Mouse (Mus musculus): ENCODE results near the gene Itgad.
"Not testable (repeated sequence)": the region's sequence is repeated elsewhere in the genome, so short reads cannot be mapped to it uniquely, and the experiment has no call there.

GRCm38 (mm10) chr7:128158688-128159354 is 4.6 kb downstream of the Itgad start:
- not testable (repeated sequence) for TF ChIP-seq CTCF (IDR thresholded peaks at IDR 0.05; ENCODE audit: insufficient read depth, low read length); POLR2A (IDR thresholded peaks at IDR 0.05; ENCODE audit: borderline replicate concordance, extremely low read depth, low read depth, low read length)
